Mouse (Mus musculus) CH12.LX (cell line): ENCODE data around the gene Marveld1. TPM values are rescaled to one million over a fixed set of nuclear protein-coding genes. Genes with fewer than 3 reads are reported as not detected.

ENCODE experiments used
- DNase-seq: peaks from one replicate; pipeline ENCODE4 v3.0.0-alpha.2; 2013; ENCODE audit errors: extremely low read depth
- H3K27ac ChIP-seq: 2 replicates; pipeline ENCODE4 v1.5.1; 2012; ENCODE audit warnings: low read depth, mild to moderate bottlenecking, control low read depth, moderate library complexity; ENCODE audit not compliant: insufficient read depth
- H3K27me3 ChIP-seq: replicated peaks from 2 replicates; pipeline ENCODE3; 2012; ENCODE audit warnings: inconsistent platforms
- H3K36me3 ChIP-seq, 2 experiments: replicated peaks in 1 of 2; 2 replicates each; pipeline versions ENCODE3 to v1.6.1; 2012; ENCODE audit warnings: inconsistent platforms in 1 of 2, low read length in 1 of 2, mild to moderate bottlenecking in 1 of 2, mixed read lengths in 1 of 2, moderate library complexity in 1 of 2; ENCODE audit not compliant: control insufficient read depth in 1 of 2, insufficient read depth in 1 of 2
- H3K4me1 ChIP-seq, 2 experiments: 2 replicates each; pipeline ENCODE4 v1.6.1; 2012; ENCODE audit warnings: inconsistent platforms in 1 of 2, moderate library complexity in 1 of 2; ENCODE audit not compliant: insufficient read depth in 2 of 2, control insufficient read depth in 1 of 2
- H3K4me2 ChIP-seq: 2 replicates; pipeline ENCODE4 v1.6.1; 2012; ENCODE audit warnings: low read depth, mild to moderate bottlenecking, control low read depth; ENCODE audit not compliant: poor library complexity, insufficient read depth, severe bottlenecking
- H3K4me3 ChIP-seq, 3 experiments: fragments of 150-350 bp in 1 of 3; sonication (generic) in 1 of 3; replicated peaks in 1 of 3; 2 replicates each; pipeline versions ENCODE3 to v1.5.1; 2011 to 2012; ENCODE audit warnings: low read depth in 2 of 3, low read length in 2 of 3, mild to moderate bottlenecking in 2 of 3, moderate library complexity in 2 of 3, control low read depth in 1 of 3, improper control_type of control experiment in 1 of 3, inconsistent platforms in 1 of 3, mixed read lengths in 1 of 3; ENCODE audit not compliant: poor library complexity in 1 of 3
- H3K79me2 ChIP-seq: replicated peaks from 2 replicates; pipeline ENCODE4 v1.6.1; 2012; ENCODE audit warnings: mild to moderate bottlenecking, moderate library complexity; ENCODE audit not compliant: control insufficient read depth, poor library complexity, insufficient read depth, severe bottlenecking; ENCODE audit errors: extremely low read depth
- H3K9ac ChIP-seq: 2 replicates; pipeline ENCODE4 v1.6.1; 2012; ENCODE audit warnings: low read depth, mild to moderate bottlenecking, control low read depth, moderate library complexity; ENCODE audit not compliant: insufficient read depth
- H3K9me3 ChIP-seq: replicated peaks from 2 replicates; pipeline ENCODE3; 2012; ENCODE audit warnings: low read length, inconsistent platforms, mixed read lengths
- CHD2 ChIP-seq: IDR thresholded peaks from 2 replicates; pipeline ENCODE4 v1.6.1; 2011; ENCODE audit warnings: low read length, improper control_type of control experiment
- CTCF ChIP-seq, 2 experiments: IDR thresholded peaks in 1 of 2; conservative IDR thresholded peaks in 1 of 2; 2 replicates each; pipeline ENCODE4 v1.5.1; 2011 to 2012; ENCODE audit warnings: low read depth in 2 of 2, low read length in 2 of 2, improper control_type of control experiment in 1 of 2, inconsistent platforms in 1 of 2, mild to moderate bottlenecking in 1 of 2, moderate library complexity in 1 of 2
- E2F4 ChIP-seq: IDR thresholded peaks from 2 replicates; pipeline ENCODE4 v1.6.1; 2011; ENCODE audit warnings: low read depth, low read length, improper control_type of control experiment; ENCODE audit not compliant: insufficient replicate concordance
- EP300 ChIP-seq: IDR thresholded peaks from 2 replicates; pipeline ENCODE4 v1.6.1; 2011; ENCODE audit warnings: low read length, improper control_type of control experiment
- HCFC1 ChIP-seq: IDR thresholded peaks from 2 replicates; pipeline ENCODE4 v1.6.1; 2012; ENCODE audit warnings: low read depth, mild to moderate bottlenecking, inconsistent platforms, low read length, improper control_type of control experiment
- IRF4 ChIP-seq: IDR thresholded peaks from 2 replicates; pipeline ENCODE4 v1.6.1; 2014; ENCODE audit warnings: low read depth, mild to moderate bottlenecking, inconsistent platforms, low read length, improper control_type of control experiment
- KAT2A ChIP-seq: IDR thresholded peaks from 2 replicates; pipeline ENCODE4 v1.6.1; 2012; ENCODE audit warnings: low read length, improper control_type of control experiment, inconsistent platforms; ENCODE audit not compliant: insufficient replicate concordance
- MEF2A ChIP-seq: IDR thresholded peaks from 2 replicates; pipeline ENCODE4 v1.6.1; 2014; ENCODE audit warnings: low read depth, mild to moderate bottlenecking, inconsistent platforms, low read length, improper control_type of control experiment, borderline replicate concordance
- MYC ChIP-seq: IDR thresholded peaks from 2 replicates; pipeline ENCODE4 v1.6.1; 2011; ENCODE audit warnings: low read depth, mild to moderate bottlenecking, improper control_type of control experiment, low read length
- NELFE ChIP-seq: IDR thresholded peaks from 2 replicates; pipeline ENCODE4 v1.6.1; 2011; ENCODE audit warnings: low read depth, low read length, improper control_type of control experiment
- NRF1 ChIP-seq: IDR thresholded peaks from 2 replicates; pipeline ENCODE4 v1.6.1; 2014; ENCODE audit warnings: low read depth, mild to moderate bottlenecking, inconsistent platforms, low read length, improper control_type of control experiment, moderate library complexity
- PAX5 ChIP-seq: IDR thresholded peaks from 2 replicates; pipeline ENCODE4 v1.6.1; 2012; ENCODE audit warnings: low read length, inconsistent platforms, mixed read lengths
- POLR2A ChIP-seq: IDR thresholded peaks from 2 replicates; pipeline ENCODE4 v1.6.1; 2011; ENCODE audit warnings: low read depth, mild to moderate bottlenecking, improper control_type of control experiment, low read length
- POLR2AphosphoS2 ChIP-seq: IDR thresholded peaks from 2 replicates; pipeline ENCODE4 v1.6.1; 2011; ENCODE audit warnings: low read depth, low read length, improper control_type of control experiment
- RAD21 ChIP-seq: IDR thresholded peaks from 2 replicates; pipeline ENCODE4 v1.6.1; 2011; ENCODE audit warnings: low read depth, mild to moderate bottlenecking, low read length, improper control_type of control experiment, moderate library complexity
- TCF12 ChIP-seq: IDR thresholded peaks from 2 replicates; pipeline ENCODE4 v1.6.1; 2014; ENCODE audit warnings: low read depth, mild to moderate bottlenecking, inconsistent platforms, low read length, improper control_type of control experiment
- ZKSCAN1 ChIP-seq: IDR thresholded peaks from 2 replicates; pipeline ENCODE4 v1.6.1; 2012; ENCODE audit warnings: low read depth, inconsistent platforms, low read length, improper control_type of control experiment, borderline replicate concordance
- dilution Hi-C: fragments of 300-500 bp; cut with MboI; formaldehyde crosslinking; loops from 2 replicates; pipeline ENCODE4 v1.14.3; 2020; ENCODE audit warnings: low sequenced_read_pairs; ENCODE audit not compliant: extremely low pct_unique_long_range_greater_than_20kb, extremely low pct_ligation_motif_present
- in situ Hi-C: fragments of 300-500 bp; cut with MboI; formaldehyde crosslinking; loops from 3 replicates; pipeline ENCODE4 v1.14.3; 2019; ENCODE audit warnings: low sequenced_read_pairs, low pct_ligation_motif_present, low pct_unique_long_range_greater_than_20kb, mixed read lengths
- polyA plus RNA-seq: library from polyadenylated mRNA; unstranded; fragments of >175 nt; gene quantifications from 2 replicates; pipeline ENCODE4 v1.2.1, GENCODE M21; 2012; ENCODE audit warnings: low read depth; ENCODE audit not compliant: insufficient read length
- total RNA-seq, 2 experiments: library from RNA; depleted of rRNA; stranded (reverse); fragments of 300-350 nt in 1 of 2; fragments of >200 nt in 1 of 2; gene quantifications; 2 replicates each; pipeline ENCODE4 v1.2.3; 2012 to 2014

Marveld1 gene
- total and polyA plus RNA-seq, 3 experiments: 0.07 TPM; not detected in 2

GRCm38 (mm10) chr19:42104681-42105080 lies 42.5 kb upstream of the Marveld1 start:
- Histone ChIP-seq H3K27me3 (no peaks in the 10 kb centered on the region), H3K36me3 (peaks cover 27 to 69% of the 10 kb centered on the region in 2 experiments)

GRCm38 (mm10) chr19:42115783-42116335 lies 31.3 kb upstream of the Marveld1 start:
- no peak overlapping the region for H3K27ac ChIP-seq
- no peak for TF ChIP-seq PAX5
- TF ChIP-seq ZKSCAN1: no peak
- TF ChIP-seq MYC: no peak
- no peak for TF ChIP-seq HCFC1
- no peak for TF ChIP-seq E2F4
- no peak for TF ChIP-seq POLR2A
- TF ChIP-seq EP300: no peak
- no peak for TF ChIP-seq KAT2A
- TF ChIP-seq TCF12: no peak
- TF ChIP-seq IRF4: no peak
- TF ChIP-seq NRF1: no peak
- no peak for TF ChIP-seq CHD2
- TF ChIP-seq NELFE: no peak
- TF ChIP-seq CTCF (conservative IDR thresholded peaks at IDR 0.05 in 1 of 2, IDR thresholded peaks at IDR 0.05 in 1 of 2; ENCODE audit: low read depth in 2 of 2, low read length in 2 of 2): no peak
- TF ChIP-seq POLR2AphosphoS2: no peak
- peaks cover 34 to 78% of the 10 kb centered on the region in 2 experiments for H3K36me3 ChIP-seq
- dilution Hi-C loops (no loop called here), in situ Hi-C loops (no loop called here)
- no peaks in the 10 kb centered on the region for H3K79me2 ChIP-seq
- no peak overlapping the region for H3K4me2 ChIP-seq
- H3K4me3 ChIP-seq: no peak overlapping the region
- no peak overlapping the region for H3K9ac ChIP-seq
- H3K27me3 ChIP-seq: no peaks in the 10 kb centered on the region
- H3K4me1 ChIP-seq: no peaks in the 10 kb centered on the region; a peak in 1 of 4 replicates
- no peaks in the 10 kb centered on the region for H3K9me3 ChIP-seq
- DNase-seq: no peak

More at GRCm38 (mm10) chr19:42104681-42105080, 42.5 kb upstream of the Marveld1 start:
- TF ChIP-seq RAD21 (peak; percentile 12), CTCF (conservative IDR thresholded peaks at IDR 0.05 in 1 of 2, IDR thresholded peaks at IDR 0.05 in 1 of 2; ENCODE audit: low read depth in 2 of 2, low read length in 2 of 2) (peak in 1 of 2 experiments; percentile 20; a peak in 2 of 4 replicates), MEF2A (no peak)
- TF ChIP-seq, all 38 proteins: peak for 2
- Histone ChIP-seq H3K4me3 (no peak overlapping the region), H3K9ac (no peak overlapping the region), H3K9me3 (no peaks in the 10 kb centered on the region), H3K79me2 (no peaks in the 10 kb centered on the region), H3K27ac (no peak overlapping the region), H3K4me1 (no peaks in the 10 kb centered on the region), H3K4me2 (no peak overlapping the region)
- no peak for DNase-seq
- in situ Hi-C loops: no loop called here
- dilution Hi-C loops: no loop called here
